Mouse (Mus musculus): Measurements from ENCODE around the gene Tcn2. TPM values are rescaled to one million over a fixed set of nuclear protein-coding genes. Genes with fewer than 3 reads are reported as not detected.
A peak's percentile ranks its signal among the peaks of the same experiment; 100 is the strongest.

The Tcn2 gene
- total RNA-seq, 2 experiments from 2014 or later: 38.8 to 40.6 TPM

DNA sequence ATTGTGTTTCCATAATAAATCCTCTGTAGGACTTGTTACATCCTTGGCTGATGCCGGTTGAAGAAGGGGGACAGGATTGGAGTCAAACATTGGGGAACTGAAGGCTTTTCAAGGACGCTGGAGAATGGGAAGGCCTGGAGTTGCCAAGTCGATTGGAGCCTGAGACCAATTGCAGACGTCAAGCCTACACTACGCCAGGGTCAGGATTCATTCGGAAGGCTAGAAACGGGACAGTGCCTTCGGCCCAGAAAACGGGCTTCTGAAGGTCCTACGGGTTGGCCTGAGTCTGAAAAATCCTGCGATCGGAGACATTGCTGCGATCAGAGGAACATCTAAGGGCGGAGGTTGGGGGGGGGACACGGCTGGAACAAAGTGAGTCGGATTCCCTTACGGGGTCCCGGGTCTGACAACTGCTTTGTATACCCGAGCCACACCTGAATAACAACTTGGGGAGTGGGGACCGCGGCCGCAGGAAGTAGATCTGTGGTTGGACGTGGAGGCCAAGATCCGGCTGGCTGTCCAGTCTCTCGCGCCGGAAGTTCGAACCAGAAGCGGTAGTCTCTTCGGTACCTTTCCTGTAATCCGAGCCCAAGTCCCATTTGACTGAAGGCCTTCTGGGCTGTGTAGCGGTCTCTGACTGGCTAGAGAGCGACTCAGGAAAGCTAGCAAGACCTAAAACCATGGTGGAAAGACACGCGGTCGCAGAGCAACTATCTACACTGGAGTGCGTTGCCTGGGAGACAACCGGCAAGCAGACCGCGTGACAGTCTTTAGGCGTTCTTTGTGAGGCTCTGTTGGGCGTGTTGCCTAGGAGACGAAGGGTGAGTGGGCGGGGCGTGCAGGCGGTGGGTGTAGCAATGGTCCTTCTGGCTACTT is 37.3 kb downstream of the Tcn2 start, which contains the start of the genes 4921536K21Rik and Dusp18:
Gene 4921536K21Rik, minus strand, starts transcription at position 693 of the 876 bp plus-strand sequence.
Gene Dusp18, plus strand, starts transcription at position 835 of the 876 bp plus-strand sequence.
- peak; percentile 95 for DNase-seq

- DNase-seq: no peak
These were observed 38.0 kb downstream of the Tcn2 start for GRCm38 (mm10) chr11:3893970-3894369.

DNA sequence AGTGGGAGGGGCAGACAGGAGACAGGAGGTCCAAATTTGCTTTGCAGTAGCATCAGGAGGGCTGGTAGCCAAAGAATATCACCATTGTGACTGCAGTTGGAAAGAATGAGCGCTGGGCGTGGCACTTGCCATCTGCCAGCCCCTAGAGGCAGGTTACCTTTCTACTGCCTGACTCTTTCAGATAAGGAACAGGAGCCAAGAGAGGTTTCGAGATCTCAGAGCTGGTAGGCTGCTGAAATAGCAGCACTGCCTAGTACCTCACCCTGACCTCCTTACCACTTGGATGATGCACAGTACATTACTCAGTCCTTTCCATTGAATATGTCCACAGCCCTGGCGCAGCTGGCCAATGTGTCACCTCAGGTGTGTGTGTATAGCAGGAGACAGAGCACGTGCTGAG is 44.6 kb downstream of the Tcn2 start:
- no peak for DNase-seq

DNA sequence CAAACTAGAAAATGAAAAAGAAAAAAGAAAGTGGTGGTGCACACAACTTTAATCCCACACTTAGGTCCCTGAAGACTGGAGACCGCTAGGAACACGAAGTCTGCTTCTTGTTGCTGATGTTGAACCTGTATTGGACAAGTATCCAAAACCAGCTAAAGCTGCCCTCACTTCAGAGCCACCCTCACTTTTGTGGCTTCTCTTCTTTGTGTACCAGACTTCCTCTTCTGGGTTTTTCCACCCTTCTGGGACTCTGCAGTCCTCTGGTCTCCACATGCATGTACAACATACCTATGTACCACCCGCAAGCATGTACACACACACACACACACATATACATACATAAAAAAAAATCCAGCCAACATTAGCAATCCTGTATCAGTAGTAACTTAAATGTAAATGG is 48.2 kb downstream of the Tcn2 start:
- no peak for DNase-seq

- peak; percentile 80 for DNase-seq
These were observed 52.1 kb downstream of the Tcn2 start for GRCm38 (mm10) chr11:3879836-3880235.

GRCm38 (mm10) chr11:3878660-3879059 is 53.3 kb downstream of the Tcn2 start:
- no peak for DNase-seq

GRCm38 (mm10) chr11:3876419-3876818 is 55.5 kb downstream of the Tcn2 start:
- DNase-seq: no peak

Other genes with a start within 250 kb of the Tcn2 start
- 1 to 10 TPM; 5.4 to 6.1 TPM for gene Osbp2, start 68.3 kb downstream of the Tcn2 start, total RNA-seq (2021)
- gene 4921536K21Rik, start 37.1 kb downstream of the Tcn2 start, total RNA-seq (2021): under 1 TPM; 0.14 to 0.17 TPM
- gene Dusp18, start 36.9 kb downstream of the Tcn2 start, total RNA-seq (2021): 10 to 100 TPM; 21.5 to 24.4 TPM
- 1 to 10 TPM; 3.6 to 4.0 TPM for gene Slc35e4, start 17.5 kb downstream of the Tcn2 start, total RNA-seq (2021)
- 10 to 100 TPM; 41.0 to 42.0 TPM for gene Pes1, start 31.8 kb upstream of the Tcn2 start, total RNA-seq (2021)
- gene 4930556J24Rik, start 44.6 kb upstream of the Tcn2 start, total RNA-seq (2021): not detected
- gene Gal3st1, start 51.5 kb upstream of the Tcn2 start, total RNA-seq (2021): under 1 TPM; 0.14 to 0.23 TPM
- not detected for gene Sec14l4, start 99.3 kb upstream of the Tcn2 start, total RNA-seq (2021)
- gene Sec14l3, start 132.7 kb upstream of the Tcn2 start, total RNA-seq (2021): not detected
- 10 to 100 TPM; 46.3 to 52.0 TPM for gene Mtfp1, start 163.3 kb upstream of the Tcn2 start, total RNA-seq (2021)
- gene Sec14l2, start 191.3 kb upstream of the Tcn2 start, total RNA-seq (2021): 1 to 10 TPM in 1 of 2 experiments, under 1 TPM in 1; 0.91 to 1.1 TPM
- 10 to 100 TPM; 17.5 to 18.3 TPM for gene Rnf215, start 203.0 kb upstream of the Tcn2 start, total RNA-seq (2021)
- 1 to 10 TPM; 5.8 to 6.5 TPM for gene Ccdc157, start 228.1 kb upstream of the Tcn2 start, total RNA-seq (2021)
- 10 to 100 TPM; 56.6 to 56.9 TPM for gene Sf3a1, start 228.2 kb upstream of the Tcn2 start, total RNA-seq (2021)